Mouse (Mus musculus): ENCODE measurements around the gene Slc38a6. TPM values are rescaled to one million over a fixed set of nuclear protein-coding genes. Genes with fewer than 3 reads are reported as not detected.

The Slc38a6 gene
- polyA plus RNA-seq, 1 experiment from 2014 or later: 9.4 TPM

GRCm38 (mm10) chr12:73325181-73325580, 38.6 kb downstream of the Slc38a6 start:
- WGBS: 38% methylated on average over 2 of the region's 2 CpGs
- ATAC-seq (ENCODE audit: borderline replicate concordance, extremely low read depth, low FRiP score, low TSS enrichment): no peak
- Histone ChIP-seq H3K4me3 (no peak overlapping the region), H3K4me2 (no peak overlapping the region), H3K4me1 (no peaks in the 10 kb centered on the region), H3K9me3 (no peaks in the 10 kb centered on the region), H3K9ac (no peak overlapping the region), H3K27me3 (no peaks in the 10 kb centered on the region), H3K36me3 (no peaks in the 10 kb centered on the region), H3K27ac (no peak overlapping the region)

- Histone ChIP-seq H3K4me2 (no peak overlapping the region), H3K27ac (no peak overlapping the region), H3K4me3 (no peak overlapping the region), H3K4me1 (no peaks in the 10 kb centered on the region), H3K9me3 (no peaks in the 10 kb centered on the region), H3K36me3 (no peaks in the 10 kb centered on the region), H3K27me3 (no peaks in the 10 kb centered on the region), H3K9ac (no peak overlapping the region)
- ATAC-seq (ENCODE audit: borderline replicate concordance, extremely low read depth, low FRiP score, low TSS enrichment): no peak
- 25% methylated on average over 4 of the region's 4 CpGs for WGBS
Measured at GRCm38 (mm10) chr12:73325617-73326016, 39.0 kb downstream of the Slc38a6 start.

- no peak overlapping the region for H3K9ac ChIP-seq
- H3K27me3 ChIP-seq: no peaks in the 10 kb centered on the region
- H3K36me3 ChIP-seq: no peaks in the 10 kb centered on the region
- ATAC-seq (ENCODE audit: borderline replicate concordance, extremely low read depth, low FRiP score, low TSS enrichment): no peak
- WGBS: 63% methylated on average over 3 of the region's 3 CpGs
- H3K4me2 ChIP-seq: no peak overlapping the region
- H3K27ac ChIP-seq: no peak overlapping the region
- no peak overlapping the region for H3K4me3 ChIP-seq
- H3K9me3 ChIP-seq: no peaks in the 10 kb centered on the region
- H3K4me1 ChIP-seq: no peaks in the 10 kb centered on the region
Measured at GRCm38 (mm10) chr12:73327381-73327780, 40.8 kb downstream of the Slc38a6 start.

GRCm38 (mm10) chr12:73328448-73329167, 42.0 kb downstream of the Slc38a6 start:
- Histone ChIP-seq H3K4me2 (no peak overlapping the region), H3K27me3 (no peaks in the 10 kb centered on the region), H3K4me1 (no peaks in the 10 kb centered on the region), H3K9ac (no peak overlapping the region), H3K4me3 (no peak overlapping the region), H3K27ac (no peak overlapping the region), H3K9me3 (no peaks in the 10 kb centered on the region), H3K36me3 (no peaks in the 10 kb centered on the region)
- 68% methylated on average over 4 of the region's 4 CpGs for WGBS
- ATAC-seq (ENCODE audit: borderline replicate concordance, extremely low read depth, low FRiP score, low TSS enrichment): no peak

- no peak for ATAC-seq (ENCODE audit: borderline replicate concordance, extremely low read depth, low FRiP score, low TSS enrichment)
- no peak overlapping the region for H3K27ac ChIP-seq
- H3K9me3 ChIP-seq: no peaks in the 10 kb centered on the region
- H3K36me3 ChIP-seq: no peaks in the 10 kb centered on the region
- H3K27me3 ChIP-seq: no peaks in the 10 kb centered on the region
- H3K4me1 ChIP-seq: no peaks in the 10 kb centered on the region
- WGBS: 75% methylated on average over 7 of the region's 7 CpGs
- H3K4me2 ChIP-seq: no peak overlapping the region
- no peak overlapping the region for H3K9ac ChIP-seq
- H3K4me3 ChIP-seq: no peak overlapping the region
Measured at GRCm38 (mm10) chr12:73330236-73330635, 43.7 kb downstream of the Slc38a6 start.

- ATAC-seq (ENCODE audit: borderline replicate concordance, extremely low read depth, low FRiP score, low TSS enrichment): no peak
- Histone ChIP-seq H3K9me3 (no peaks in the 10 kb centered on the region), H3K27me3 (no peaks in the 10 kb centered on the region), H3K9ac (no peak overlapping the region), H3K36me3 (no peaks in the 10 kb centered on the region), H3K4me3 (no peak overlapping the region), H3K27ac (no peak overlapping the region), H3K4me1 (no peaks in the 10 kb centered on the region), H3K4me2 (no peak overlapping the region)
- 77% methylated on average over 4 of the region's 4 CpGs for WGBS
Measured at GRCm38 (mm10) chr12:73332701-73333100, 46.1 kb downstream of the Slc38a6 start.

GRCm38 (mm10) chr12:73334051-73334551, 47.5 kb downstream of the Slc38a6 start:
- H3K27ac ChIP-seq: no peak overlapping the region
- H3K36me3 ChIP-seq: no peaks in the 10 kb centered on the region
- 53% methylated on average over 8 of the region's 8 CpGs for WGBS
- H3K9ac ChIP-seq: no peak overlapping the region
- H3K4me1 ChIP-seq: no peaks in the 10 kb centered on the region
- no peak overlapping the region for H3K4me2 ChIP-seq
- no peaks in the 10 kb centered on the region for H3K27me3 ChIP-seq
- no peak for ATAC-seq (ENCODE audit: borderline replicate concordance, extremely low read depth, low FRiP score, low TSS enrichment)
- H3K4me3 ChIP-seq: no peak overlapping the region
- H3K9me3 ChIP-seq: no peaks in the 10 kb centered on the region

GRCm38 (mm10) chr12:73337127-73337526, 50.5 kb downstream of the Slc38a6 start:
- no peak overlapping the region for H3K4me3 ChIP-seq
- H3K9ac ChIP-seq: no peak overlapping the region
- 80% methylated on average over 7 of the region's 7 CpGs for WGBS
- H3K27ac ChIP-seq: no peak overlapping the region
- no peaks in the 10 kb centered on the region for H3K27me3 ChIP-seq
- no peak overlapping the region for H3K4me2 ChIP-seq
- no peaks in the 10 kb centered on the region for H3K9me3 ChIP-seq
- H3K36me3 ChIP-seq: no peaks in the 10 kb centered on the region
- no peak for ATAC-seq (ENCODE audit: borderline replicate concordance, extremely low read depth, low FRiP score, low TSS enrichment)
- peaks cover 3% of the 10 kb centered on the region; the same call in 1 of the 2 replicates for H3K4me1 ChIP-seq

GRCm38 (mm10) chr12:73340642-73341293, 54.2 kb downstream of the Slc38a6 start:
- WGBS: 29% methylated on average over 8 of the region's 8 CpGs
- H3K4me3 ChIP-seq: no peak overlapping the region
- ATAC-seq (ENCODE audit: borderline replicate concordance, extremely low read depth, low FRiP score, low TSS enrichment): no peak
- no peak overlapping the region for H3K9ac ChIP-seq
- no peak overlapping the region for H3K27ac ChIP-seq
- H3K4me2 ChIP-seq: no peak overlapping the region
- no peaks in the 10 kb centered on the region for H3K9me3 ChIP-seq
- H3K27me3 ChIP-seq: no peaks in the 10 kb centered on the region
- 0 out of 2 replicates have a peak, but pooled peaks cover 5% of the 10 kb centered on the region for H3K36me3 ChIP-seq
- H3K4me1 ChIP-seq: peaks cover 3% of the 10 kb centered on the region; the same call in 1 of the 2 replicates

GRCm38 (mm10) chr12:73341703-73342663, 55.4 kb downstream of the Slc38a6 start:
- Histone ChIP-seq H3K9me3 (no peaks in the 10 kb centered on the region), H3K9ac (no peak overlapping the region), H3K4me3 (no peak overlapping the region), H3K36me3 (0 out of 2 replicates have a peak, but pooled peaks cover 5% of the 10 kb centered on the region), H3K27me3 (no peaks in the 10 kb centered on the region), H3K4me2 (no peak overlapping the region), H3K27ac (peak overlapping the region; percentile 80), H3K4me1 (peaks cover 3% of the 10 kb centered on the region; the same call in 1 of the 2 replicates)
- WGBS: 46% methylated on average over 14 of the region's 14 CpGs
- ATAC-seq (ENCODE audit: borderline replicate concordance, extremely low read depth, low FRiP score, low TSS enrichment): 0 out of 2 replicates have a peak, but pooled peaks have one; percentile 31

- Histone ChIP-seq H3K27me3 (no peaks in the 10 kb centered on the region), H3K36me3 (0 out of 2 replicates have a peak, but pooled peaks cover 5% of the 10 kb centered on the region), H3K4me1 (peaks cover 3% of the 10 kb centered on the region; the same call in 1 of the 2 replicates), H3K27ac (no peak overlapping the region), H3K9me3 (no peaks in the 10 kb centered on the region), H3K9ac (no peak overlapping the region), H3K4me2 (no peak overlapping the region), H3K4me3 (no peak overlapping the region)
- ATAC-seq (ENCODE audit: borderline replicate concordance, extremely low read depth, low FRiP score, low TSS enrichment): no peak
- WGBS: 90% methylated on average over 4 of the region's 4 CpGs
Measured at GRCm38 (mm10) chr12:73344300-73344699, 57.7 kb downstream of the Slc38a6 start.

Data from lung, embryonic 15.5 days (tissue).